In genomic region chr2:163471710-163472465, GRCm38 (mm10) we compare ENCODE assay signal across 8 mouse cellular contexts. TPM values are rescaled to one million over a fixed set of nuclear protein-coding genes. Genes with fewer than 3 reads are reported as not detected.
DNase-seq lines count a peak whose midpoint lies in the region; ATAC-seq lines count a peak whose summit lies in the region.

No protein-coding gene starts in this region.

- H3K9me3 ChIP-seq in embryonic facial prominence, embryonic 13.5 days, result no peaks in the 10 kb centered on the region
- H3K9me3 ChIP-seq in hindbrain, embryonic 12.5 days (replicated peaks), result no peaks in the 10 kb centered on the region
- no peaks in the 10 kb centered on the region for H3K9me3 ChIP-seq in liver, embryonic 13.5 days (replicated peaks)
- no peaks in the 10 kb centered on the region for H3K9me3 ChIP-seq in neural tube, embryonic 14.5 days (ENCODE audit: control insufficient read depth, low read length)

- intact Hi-C loops in left cerebral cortex, postnatal 14 days (cut with DNase I), result no loop called here

- 5% methylated on average over 36 of the region's 36 CpGs for WGBS in embryonic facial prominence, embryonic 13.5 days
- WGBS in hindbrain, embryonic 12.5 days, result 5% methylated on average over 36 of the region's 36 CpGs
- 4% methylated on average over 36 of the region's 36 CpGs for WGBS in liver, embryonic 13.5 days (ENCODE audit: insufficient replicate concordance)
- WGBS in neural tube, embryonic 14.5 days, result 5% methylated on average over 36 of the region's 36 CpGs

- H3K4me1 ChIP-seq in embryonic facial prominence, embryonic 13.5 days, result peaks cover 9% of the 10 kb centered on the region
- H3K4me1 ChIP-seq in hindbrain, embryonic 12.5 days, result peaks cover 10% of the 10 kb centered on the region
- peaks cover 19% of the 10 kb centered on the region for H3K4me1 ChIP-seq in liver, embryonic 13.5 days (replicated peaks)
- H3K4me1 ChIP-seq in neural tube, embryonic 14.5 days (ENCODE audit: control insufficient read depth, insufficient read depth, low read length), result 0 out of 2 replicates have a peak, but pooled peaks cover 4% of the 10 kb centered on the region

- peak overlapping the region; percentile 89 for H3K9ac ChIP-seq in embryonic facial prominence, embryonic 13.5 days
- peak overlapping the region; percentile 81 for H3K9ac ChIP-seq in hindbrain, embryonic 12.5 days
- H3K9ac ChIP-seq in liver, embryonic 13.5 days, result peak overlapping the region; percentile 87
- peak overlapping the region; percentile 75 for H3K9ac ChIP-seq in neural tube, embryonic 14.5 days (replicated peaks; ENCODE audit: low read depth, low read length)

- peak overlapping the region; percentile 89 for H3K4me3 ChIP-seq in embryonic facial prominence, embryonic 13.5 days
- H3K4me3 ChIP-seq in hindbrain, embryonic 12.5 days, result peak overlapping the region; percentile 78
- H3K4me3 ChIP-seq in liver, embryonic 13.5 days (replicated peaks), result peak overlapping the region; percentile 86
- peak overlapping the region; percentile 87 for H3K4me3 ChIP-seq in neural tube, embryonic 14.5 days (ENCODE audit: low read depth, low read length)

- H3K27me3 ChIP-seq in embryonic facial prominence, embryonic 13.5 days, result no peaks in the 10 kb centered on the region
- no peaks in the 10 kb centered on the region for H3K27me3 ChIP-seq in hindbrain, embryonic 12.5 days
- H3K27me3 ChIP-seq in liver, embryonic 13.5 days, result 0 out of 2 replicates have a peak, but pooled peaks cover 5% of the 10 kb centered on the region
- no peaks in the 10 kb centered on the region for H3K27me3 ChIP-seq in neural tube, embryonic 14.5 days (ENCODE audit: control insufficient read depth, insufficient read depth, low read length)

- H3K4me2 ChIP-seq in embryonic facial prominence, embryonic 13.5 days, result peak overlapping the region; percentile 85
- H3K4me2 ChIP-seq in hindbrain, embryonic 12.5 days (replicated peaks), result peak overlapping the region; percentile 82
- H3K4me2 ChIP-seq in liver, embryonic 13.5 days, result peak overlapping the region; percentile 90
- peak overlapping the region; percentile 85 for H3K4me2 ChIP-seq in neural tube, embryonic 14.5 days (ENCODE audit: low read depth, low read length)

- ATAC-seq in embryonic facial prominence, embryonic 13.5 days (ENCODE audit: insufficient number of reproducible peaks, insufficient read depth, low FRiP score, low TSS enrichment, low read depth), result peak; percentile 6; the same call in 1 of the 2 replicates
- ATAC-seq in hindbrain, embryonic 12.5 days (ENCODE audit: low FRiP score), result peak; percentile 79
- peak; percentile 86 for ATAC-seq in liver, embryonic 13.5 days (ENCODE audit: low read depth)
- peak; percentile 78 for ATAC-seq in neural tube, embryonic 14.5 days (ENCODE audit: low read depth)

- H3K27ac ChIP-seq in embryonic facial prominence, embryonic 13.5 days, result no peak overlapping the region
- H3K27ac ChIP-seq in hindbrain, embryonic 12.5 days, result peak overlapping the region; percentile 81
- peak overlapping the region; percentile 77 for H3K27ac ChIP-seq in liver, embryonic 13.5 days
- H3K27ac ChIP-seq in neural tube, embryonic 14.5 days (ENCODE audit: low read depth, low read length), result peak overlapping the region; percentile 81

- H3K36me3 ChIP-seq in embryonic facial prominence, embryonic 13.5 days, result peaks cover 25% of the 10 kb centered on the region
- peaks cover 24% of the 10 kb centered on the region for H3K36me3 ChIP-seq in hindbrain, embryonic 12.5 days
- peaks cover 23% of the 10 kb centered on the region for H3K36me3 ChIP-seq in liver, embryonic 13.5 days
- H3K36me3 ChIP-seq in neural tube, embryonic 14.5 days (ENCODE audit: control insufficient read depth, insufficient read depth, low read length), result peaks cover 17% of the 10 kb centered on the region

- DNase-seq in ovary, postnatal 14 days (ENCODE audit: low spot score), result peak; percentile 25
- DNase-seq in ovary, postnatal 36 days (ENCODE audit: low spot score), result no peak
- no peak for DNase-seq in liver, embryonic 13.5 days
- no peak for DNase-seq in left cerebral cortex, postnatal 14 days (ENCODE audit: low spot score in 2 of 2)
- no peak for DNase-seq in cerebellum, postnatal 25 days

RNA-seq across cellular contexts. Expression of gene Fitm2, which starts 0.5 kb away (rescaled TPM):
- 9.7 and 10.0 TPM in 2 replicates for polyA plus RNA-seq in embryonic facial prominence, embryonic 13.5 days (2015; fragmentation: Nextera tagmentation; extraction: Ambion mirVana)
- 13.0 and 13.1 TPM in 2 replicates for polyA plus RNA-seq in hindbrain, embryonic 12.5 days (2016; fragmentation: Nextera tagmentation; extraction: Ambion mirVana)
- polyA plus RNA-seq in liver, embryonic 13.5 days (2015; fragmentation: Nextera tagmentation; extraction: Ambion mirVana), result 4.7 and 5.3 TPM in 2 replicates
- 16.2 and 18.8 TPM in 2 replicates for polyA plus RNA-seq in neural tube, embryonic 14.5 days (2014; fragmentation: Nextera tagmentation; extraction: Ambion mirVana)
- 10 to 100 TPM; 18.8 to 18.9 TPM for total RNA-seq in left cerebral cortex, postnatal 14 days (2021)

RNA-seq across cellular contexts. Expression of gene R3hdml, which starts 20.2 kb away (rescaled TPM):
- polyA plus RNA-seq in embryonic facial prominence, embryonic 13.5 days (2015; fragmentation: Nextera tagmentation; extraction: Ambion mirVana), result not detected in 2 replicates
- not detected in 2 replicates for polyA plus RNA-seq in hindbrain, embryonic 12.5 days (2016; fragmentation: Nextera tagmentation; extraction: Ambion mirVana)
- not detected in 2 replicates for polyA plus RNA-seq in liver, embryonic 13.5 days (2015; fragmentation: Nextera tagmentation; extraction: Ambion mirVana)
- polyA plus RNA-seq in neural tube, embryonic 14.5 days (2014; fragmentation: Nextera tagmentation; extraction: Ambion mirVana), result 0.19 TPM in 1 of 2 replicates, not detected in the other
- not detected for total RNA-seq in left cerebral cortex, postnatal 14 days (2021)

RNA-seq across cellular contexts. Expression of gene Gdap1l1, which starts 33.6 kb away (rescaled TPM):
- 1.9 and 2.8 TPM in 2 replicates for polyA plus RNA-seq in embryonic facial prominence, embryonic 13.5 days (2015; fragmentation: Nextera tagmentation; extraction: Ambion mirVana)
- polyA plus RNA-seq in hindbrain, embryonic 12.5 days (2016; fragmentation: Nextera tagmentation; extraction: Ambion mirVana), result 68.7 and 70.1 TPM in 2 replicates
- polyA plus RNA-seq in liver, embryonic 13.5 days (2015; fragmentation: Nextera tagmentation; extraction: Ambion mirVana), result 0.20 and 0.35 TPM in 2 replicates
- 115 and 129 TPM in 2 replicates for polyA plus RNA-seq in neural tube, embryonic 14.5 days (2014; fragmentation: Nextera tagmentation; extraction: Ambion mirVana)
- total RNA-seq in left cerebral cortex, postnatal 14 days (2021), result 10 to 100 TPM; 83.4 to 91.7 TPM

RNA-seq across cellular contexts. Expression of gene Hnf4a, which starts 34.7 kb away (rescaled TPM):
- polyA plus RNA-seq in embryonic facial prominence, embryonic 13.5 days (2015; fragmentation: Nextera tagmentation; extraction: Ambion mirVana), result 0.62 TPM in 1 of 2 replicates, not detected in the other
- polyA plus RNA-seq in hindbrain, embryonic 12.5 days (2016; fragmentation: Nextera tagmentation; extraction: Ambion mirVana), result not detected in 2 replicates
- polyA plus RNA-seq in liver, embryonic 13.5 days (2015; fragmentation: Nextera tagmentation; extraction: Ambion mirVana), result 12.3 and 15.3 TPM in 2 replicates
- polyA plus RNA-seq in neural tube, embryonic 14.5 days (2014; fragmentation: Nextera tagmentation; extraction: Ambion mirVana), result not detected in 2 replicates
- total RNA-seq in left cerebral cortex, postnatal 14 days (2021), result not detected

RNA-seq across cellular contexts. Expression of gene Oser1, which starts 47.4 kb away (rescaled TPM):
- polyA plus RNA-seq in embryonic facial prominence, embryonic 13.5 days (2015; fragmentation: Nextera tagmentation; extraction: Ambion mirVana), result 92.1 and 99.5 TPM in 2 replicates
- 67.9 and 70.8 TPM in 2 replicates for polyA plus RNA-seq in hindbrain, embryonic 12.5 days (2016; fragmentation: Nextera tagmentation; extraction: Ambion mirVana)
- 36.1 and 39.2 TPM in 2 replicates for polyA plus RNA-seq in liver, embryonic 13.5 days (2015; fragmentation: Nextera tagmentation; extraction: Ambion mirVana)
- 78.9 and 79.3 TPM in 2 replicates for polyA plus RNA-seq in neural tube, embryonic 14.5 days (2014; fragmentation: Nextera tagmentation; extraction: Ambion mirVana)
- 10 to 100 TPM; 20.5 to 21.4 TPM for total RNA-seq in left cerebral cortex, postnatal 14 days (2021)

Comparison
In these comparisons a context has a peak if more than half of its experiments do, and no peak if none do; other contexts are left out.
1. ATAC-seq: peak in every context shown above with its lines; median percentile 86 in liver, embryonic 13.5 days; 79 in hindbrain, embryonic 12.5 days; 78 in neural tube, embryonic 14.5 days; 6 in embryonic facial prominence, embryonic 13.5 days.
2. RNA of gene Gdap1l1, which starts 33.6 kb away (polyA plus RNA-seq): 115 to 129 TPM in neural tube, embryonic 14.5 days and 68.7 to 70.1 TPM in hindbrain, embryonic 12.5 days; 1.9 to 2.8 TPM in embryonic facial prominence, embryonic 13.5 days and 0.20 to 0.35 TPM in liver, embryonic 13.5 days; every median in the first group is over 10 times any median in the second.
3. Peak in every context shown above with its lines, with median percentiles within 50 percentile points of each other: H3K4me2 ChIP-seq, H3K4me3 ChIP-seq and H3K9ac ChIP-seq.